Mouse (Mus musculus) embryonic facial prominence, embryonic 11.5 days (tissue): Measurements from ENCODE around the gene Epb41l5. TPM values are rescaled to one million over a fixed set of nuclear protein-coding genes. Genes with fewer than 3 reads are reported as not detected.

Experiments
- ATAC-seq: fragments of 200-750 bp; cut with Nextera tagmentation; replicated peaks from 2 replicates; pipeline ENCODE4 v1.8.0; 2017; ENCODE audit warnings: low read depth; ENCODE audit not compliant: insufficient number of reproducible peaks, low FRiP score, low TSS enrichment
- DNase-seq: peaks from one replicate; pipeline ENCODE4 v3.0.0-alpha.2; 2015; ENCODE audit warnings: low spot score
- H3K27ac ChIP-seq: fragments of 300-500 bp; sonication (generic); replicated peaks from 2 replicates; pipeline ENCODE4 v1.5.1; 2014; ENCODE audit warnings: mild to moderate bottlenecking, low read depth, low read length, control low read depth
- H3K27me3 ChIP-seq: fragments of 300-500 bp; sonication (generic); 2 replicates; pipeline ENCODE4 v1.6.1; 2014; ENCODE audit warnings: mild to moderate bottlenecking, low read length, moderate library complexity, mixed read lengths; ENCODE audit not compliant: control insufficient read depth, insufficient read depth
- H3K36me3 ChIP-seq: fragments of 300-500 bp; sonication (generic); replicated peaks from 2 replicates; pipeline ENCODE4 v1.6.1; 2014; ENCODE audit warnings: low read depth, mild to moderate bottlenecking, low read length, moderate library complexity, mixed read lengths; ENCODE audit not compliant: control insufficient read depth, insufficient read depth
- H3K4me1 ChIP-seq: fragments of 300-500 bp; sonication (generic); 2 replicates; pipeline ENCODE4 v1.6.1; 2014; ENCODE audit warnings: low read length, mixed read lengths; ENCODE audit not compliant: control insufficient read depth, insufficient read depth
- H3K4me2 ChIP-seq: fragments of 300-500 bp; sonication (generic); 2 replicates; pipeline ENCODE4 v1.6.1; 2014; ENCODE audit warnings: low read depth, mild to moderate bottlenecking, control low read depth, low read length, moderate library complexity
- H3K4me3 ChIP-seq: fragments of 300-500 bp; sonication (generic); 2 replicates; pipeline ENCODE4 v1.5.1; 2014; ENCODE audit warnings: low read depth, low read length, control low read depth
- H3K9ac ChIP-seq: fragments of 300-500 bp; sonication (generic); replicated peaks from 2 replicates; pipeline ENCODE4 v1.6.1; 2014; ENCODE audit warnings: mild to moderate bottlenecking, control low read depth, low read length
- H3K9me3 ChIP-seq: fragments of 300-500 bp; sonication (generic); replicated peaks from 2 replicates; pipeline ENCODE4 v1.6.1; 2016; ENCODE audit warnings: mild to moderate bottlenecking, low read length, inconsistent platforms, mixed read lengths; ENCODE audit not compliant: control insufficient read depth
- WGBS: fragments of 180-500 bp; shearing (Covaris S2); extraction: QIAGEN DNeasy Blood & Tissue Kit; methylation state at CpG from one replicate; pipeline ENCODE4 v1.1.7; 2014; 5-methylcytosine and 5-hydroxymethylcytosine counted together
- polyA plus RNA-seq: library from polyadenylated mRNA; unstranded; fragments of >200 nt; fragmentation: Nextera tagmentation; extraction: Ambion mirVana; gene quantifications from 2 replicates; pipeline ENCODE4 v1.2.1, GENCODE M21; 2014

The Epb41l5 gene
- polyA plus RNA-seq, 1 experiment from 2014 or later: 21.4 TPM

- WGBS: 89% methylated on average over 2 of the region's 2 CpGs
- DNase-seq: no peak
- no peaks in the 10 kb centered on the region for H3K27me3 ChIP-seq
- no peak overlapping the region for H3K4me3 ChIP-seq
- no peaks in the 10 kb centered on the region for H3K36me3 ChIP-seq
- no peak overlapping the region for H3K4me2 ChIP-seq
- H3K4me1 ChIP-seq: no peaks in the 10 kb centered on the region
- H3K9me3 ChIP-seq: no peaks in the 10 kb centered on the region
- H3K27ac ChIP-seq: no peak overlapping the region
- H3K9ac ChIP-seq: no peak overlapping the region
- no peak for ATAC-seq
Observed at GRCm38 (mm10) chr1:119584974-119585373, 63.8 kb downstream of the Epb41l5 start.

GRCm38 (mm10) chr1:119570134-119570533 lies 78.7 kb downstream of the Epb41l5 start:
- no peak overlapping the region for H3K4me2 ChIP-seq
- H3K9ac ChIP-seq: no peak overlapping the region
- no peak overlapping the region for H3K4me3 ChIP-seq
- no peaks in the 10 kb centered on the region for H3K9me3 ChIP-seq
- no peaks in the 10 kb centered on the region for H3K4me1 ChIP-seq
- 42% methylated on average over 1 of the region's 1 CpGs for WGBS
- H3K27me3 ChIP-seq: no peaks in the 10 kb centered on the region
- no peaks in the 10 kb centered on the region; the same call in 1 of the 2 replicates for H3K36me3 ChIP-seq
- H3K27ac ChIP-seq: no peak overlapping the region
- no peak for ATAC-seq
- DNase-seq: no peak

GRCm38 (mm10) chr1:119565531-119565930 lies 83.3 kb downstream of the Epb41l5 start:
- DNase-seq (no peak), ATAC-seq (no peak)
- Histone ChIP-seq H3K9me3 (no peaks in the 10 kb centered on the region), H3K4me1 (no peaks in the 10 kb centered on the region), H3K27me3 (no peaks in the 10 kb centered on the region), H3K4me2 (no peak overlapping the region), H3K36me3 (no peaks in the 10 kb centered on the region), H3K4me3 (no peak overlapping the region), H3K9ac (no peak overlapping the region), H3K27ac (no peak overlapping the region)
- WGBS: 97% methylated on average over 4 of the region's 4 CpGs

DNA sequence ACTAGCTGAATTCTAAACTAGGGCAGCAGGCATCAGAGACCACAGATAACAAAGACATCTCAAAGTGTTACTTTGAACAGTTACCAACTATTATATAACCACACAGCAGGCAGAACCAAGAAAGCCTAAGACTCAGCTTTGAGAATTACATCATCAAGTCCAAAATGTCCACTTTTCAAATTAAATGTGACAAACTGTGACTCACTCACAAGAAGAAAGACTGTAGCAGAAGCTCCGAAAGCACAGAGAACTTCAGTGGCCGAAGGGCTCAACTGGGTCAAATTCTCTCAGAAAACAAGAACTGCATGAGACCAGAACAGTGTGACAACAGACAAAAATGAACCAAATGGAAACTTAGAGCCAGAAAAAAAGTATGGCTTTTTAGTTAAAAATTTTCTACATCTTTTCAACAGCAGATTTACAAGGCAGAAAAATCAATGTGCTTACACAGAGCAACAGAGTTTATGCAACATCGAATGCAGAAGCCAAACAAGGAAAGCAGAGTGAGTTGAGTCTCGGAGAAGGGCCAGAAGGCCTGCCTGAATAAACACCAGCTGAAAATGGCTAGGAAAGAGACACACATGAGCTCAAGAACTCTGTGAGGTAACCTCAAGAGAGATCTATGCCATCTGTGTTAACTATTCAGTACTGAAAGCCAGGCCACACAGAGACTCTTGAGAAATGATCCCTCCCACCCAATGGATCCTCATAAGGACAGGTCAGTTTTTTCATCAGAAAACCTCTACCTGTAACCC lies 91.0 kb downstream of the Epb41l5 start:
- no peak overlapping the region for H3K9ac ChIP-seq
- H3K4me3 ChIP-seq: no peak overlapping the region
- H3K9me3 ChIP-seq: no peaks in the 10 kb centered on the region
- ATAC-seq (no peak), DNase-seq (no peak)
- no peaks in the 10 kb centered on the region for H3K4me1 ChIP-seq
- no peaks in the 10 kb centered on the region for H3K27me3 ChIP-seq
- WGBS: 89% methylated on average over 4 of the region's 4 CpGs
- no peaks in the 10 kb centered on the region for H3K36me3 ChIP-seq
- no peak overlapping the region for H3K4me2 ChIP-seq
- H3K27ac ChIP-seq: no peak overlapping the region

GRCm38 (mm10) chr1:119555651-119556050 lies 93.1 kb downstream of the Epb41l5 start:
- Histone ChIP-seq H3K4me3 (no peak overlapping the region), H3K9me3 (no peaks in the 10 kb centered on the region), H3K4me1 (no peaks in the 10 kb centered on the region), H3K4me2 (no peak overlapping the region), H3K27ac (no peak overlapping the region), H3K27me3 (no peaks in the 10 kb centered on the region), H3K9ac (no peak overlapping the region), H3K36me3 (no peaks in the 10 kb centered on the region)
- WGBS: 76% methylated on average over 5 of the region's 5 CpGs
- DNase-seq (no peak), ATAC-seq (no peak)

DNA sequence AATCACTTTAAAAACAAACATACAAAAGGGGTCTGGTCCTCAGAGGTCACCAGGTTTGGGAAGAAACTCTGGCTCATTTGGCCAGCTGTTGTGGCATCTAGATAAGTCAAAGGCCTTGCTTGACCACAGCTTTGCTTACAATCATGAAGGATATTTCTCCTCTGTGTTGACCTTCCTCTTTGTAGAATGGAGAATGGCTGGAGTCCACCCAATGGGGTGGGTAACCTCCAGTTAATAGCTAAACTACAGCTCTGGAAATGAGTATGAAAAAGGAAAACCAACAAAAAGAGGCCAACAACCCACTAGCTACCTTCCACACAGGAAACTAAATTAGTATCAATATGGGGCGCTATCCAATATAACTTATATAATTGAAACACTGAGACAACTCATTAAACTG lies 97.1 kb downstream of the Epb41l5 start:
- H3K9me3 ChIP-seq: no peaks in the 10 kb centered on the region
- no peaks in the 10 kb centered on the region for H3K4me1 ChIP-seq
- WGBS: 94% methylated on average over 1 of the region's 1 CpGs
- DNase-seq: no peak
- H3K27me3 ChIP-seq: no peaks in the 10 kb centered on the region
- no peak overlapping the region for H3K9ac ChIP-seq
- H3K27ac ChIP-seq: no peak overlapping the region
- no peaks in the 10 kb centered on the region; the same call in 1 of the 2 replicates for H3K36me3 ChIP-seq
- H3K4me3 ChIP-seq: no peak overlapping the region
- no peak for ATAC-seq
- no peak overlapping the region for H3K4me2 ChIP-seq

GRCm38 (mm10) chr1:119550064-119550463 lies 98.7 kb downstream of the Epb41l5 start:
- no peak overlapping the region for H3K4me3 ChIP-seq
- no peak overlapping the region for H3K4me2 ChIP-seq
- no peaks in the 10 kb centered on the region for H3K9me3 ChIP-seq
- 86% methylated on average over 2 of the region's 2 CpGs for WGBS
- no peak overlapping the region for H3K27ac ChIP-seq
- H3K27me3 ChIP-seq: no peaks in the 10 kb centered on the region
- H3K36me3 ChIP-seq: no peaks in the 10 kb centered on the region; the same call in 1 of the 2 replicates
- ATAC-seq (no peak), DNase-seq (no peak)
- H3K4me1 ChIP-seq: no peaks in the 10 kb centered on the region
- no peak overlapping the region for H3K9ac ChIP-seq

DNA sequence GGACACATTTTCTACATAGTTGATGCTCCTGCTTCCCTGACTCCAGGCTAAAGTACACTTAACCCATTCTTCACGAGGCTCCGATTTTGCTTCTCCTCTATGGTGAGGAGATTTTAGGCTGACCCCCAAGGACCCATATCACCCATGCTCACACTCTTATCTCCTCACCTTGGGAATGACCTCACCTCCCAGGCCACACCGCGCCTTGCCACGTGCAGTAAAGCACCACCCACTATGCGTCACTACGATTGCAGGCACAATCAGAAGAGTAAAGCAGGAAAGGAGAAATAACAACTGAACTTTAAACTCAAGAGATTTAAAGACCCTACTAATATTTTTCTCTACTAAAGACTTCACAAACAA lies 99.5 kb downstream of the Epb41l5 start:
- H3K27ac ChIP-seq: no peak overlapping the region
- no peaks in the 10 kb centered on the region for H3K4me1 ChIP-seq
- H3K4me3 ChIP-seq: no peak overlapping the region
- 93% methylated on average over 7 of the region's 7 CpGs for WGBS
- no peaks in the 10 kb centered on the region for H3K27me3 ChIP-seq
- H3K36me3 ChIP-seq: no peaks in the 10 kb centered on the region; the same call in 1 of the 2 replicates
- H3K9ac ChIP-seq: no peak overlapping the region
- DNase-seq: no peak
- H3K9me3 ChIP-seq: no peaks in the 10 kb centered on the region
- H3K4me2 ChIP-seq: no peak overlapping the region
- ATAC-seq: no peak
